Mouse (Mus musculus) hindbrain, postnatal 0 days (tissue): Measurements from ENCODE around the gene Trappc10. TPM values are rescaled to one million over a fixed set of nuclear protein-coding genes. Genes with fewer than 3 reads are reported as not detected.
A peak's percentile ranks its signal among the peaks of the same experiment; 100 is the strongest.

Experiments used
- ATAC-seq: fragments of 200-750 bp; cut with Nextera tagmentation; 2 replicates; pipeline ENCODE4 v1.8.0; 2017; ENCODE audit warnings: mild to moderate bottlenecking, moderate TSS enrichment, moderate library complexity
- DNase-seq: peaks from one replicate; pipeline ENCODE4 v3.0.0-alpha.2; 2015; ENCODE audit warnings: low spot score
- H3K27ac ChIP-seq: fragments of 300-500 bp; sonication (generic); 2 replicates; pipeline ENCODE4 v1.5.1; 2014; ENCODE audit warnings: mild to moderate bottlenecking
- H3K27me3 ChIP-seq: fragments of 300-500 bp; sonication (generic); 2 replicates; pipeline ENCODE4 v1.6.1; 2014; ENCODE audit warnings: low read length, mixed read lengths; ENCODE audit not compliant: insufficient read depth
- H3K36me3 ChIP-seq: fragments of 300-500 bp; sonication (generic); 2 replicates; pipeline ENCODE4 v1.6.1; 2014; ENCODE audit warnings: low read length, mixed read lengths; ENCODE audit not compliant: insufficient read depth
- H3K4me1 ChIP-seq: fragments of 300-500 bp; sonication (generic); 2 replicates; pipeline ENCODE4 v1.6.1; 2014; ENCODE audit warnings: antibody characterized with exemption, low read length, mixed read lengths; ENCODE audit not compliant: insufficient read depth
- H3K4me2 ChIP-seq: fragments of 300-500 bp; sonication (generic); 2 replicates; pipeline ENCODE4 v1.6.1; 2014; ENCODE audit warnings: low read depth, mild to moderate bottlenecking, low read length, moderate library complexity, mixed read lengths
- H3K4me3 ChIP-seq: fragments of 300-500 bp; sonication (generic); 2 replicates; pipeline ENCODE4 v1.5.1; 2014; ENCODE audit warnings: low read length
- H3K9ac ChIP-seq: fragments of 300-500 bp; sonication (generic); replicated peaks from 2 replicates; pipeline ENCODE4 v1.6.1; 2014; ENCODE audit warnings: mild to moderate bottlenecking, low read length, moderate library complexity, mixed read lengths
- H3K9me3 ChIP-seq: fragments of 300-500 bp; sonication (generic); 2 replicates; pipeline ENCODE4 v1.6.1; 2016; ENCODE audit warnings: low read length, mixed read lengths
- CTCF ChIP-seq: IDR thresholded peaks from 2 replicates; pipeline ENCODE4 v1.5.1; 2016; ENCODE audit warnings: antibody characterized with exemption, control low read depth, low read depth
- WGBS: fragments of 180-500 bp; shearing (Covaris S2); extraction: QIAGEN DNeasy Blood & Tissue Kit; methylation state at CpG from one replicate; pipeline ENCODE4 v1.1.7; 2014; 5-methylcytosine and 5-hydroxymethylcytosine counted together
- polyA plus RNA-seq: library from polyadenylated mRNA; unstranded; fragments of >200 nt; fragmentation: Nextera tagmentation; extraction: Ambion mirVana; gene quantifications from 2 replicates; pipeline ENCODE4 v1.2.1, GENCODE M21; 2015
- total RNA-seq: library from RNA; depleted of rRNA; stranded (reverse); fragments of >200 nt; gene quantifications from 2 replicates; pipeline ENCODE4 v1.2.3, GENCODE M21; 2014; rRNA removed

Gene Trappc10
- total and polyA plus RNA-seq, 2 experiments from 2014 or later, result 40.3 to 96.9 TPM

GRCm38 (mm10) chr10:78140843-78141242 lies 103.6 kb downstream of the Trappc10 start:
- 78% methylated on average over 3 of the region's 3 CpGs for WGBS
- H3K4me3 ChIP-seq, result no peak overlapping the region
- no peak for ATAC-seq

DNA sequence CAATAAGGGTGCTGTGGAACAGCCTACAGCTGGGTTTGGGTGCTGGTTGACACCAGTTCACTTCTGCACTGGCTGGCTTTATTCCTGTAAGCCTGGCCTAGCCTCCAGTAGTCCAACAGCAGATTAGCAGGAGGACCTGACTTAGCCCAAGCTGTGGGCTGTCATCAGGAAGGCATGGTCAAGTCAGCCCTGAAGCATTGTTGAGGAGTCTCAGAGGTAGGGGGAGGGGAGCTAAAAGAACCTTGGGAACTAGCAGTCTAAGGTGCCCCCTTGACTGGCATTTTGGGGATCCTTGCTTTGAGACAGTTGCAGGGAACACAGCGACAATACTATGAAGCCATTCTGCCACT lies 104.2 kb downstream of the Trappc10 start:
- no peak overlapping the region for H3K27ac ChIP-seq
- 97% methylated on average over 1 of the region's 1 CpGs for WGBS

More at GRCm38 (mm10) chr10:78140843-78141242, 103.6 kb downstream of the Trappc10 start:
- Histone ChIP-seq H3K27me3 (no peaks in the 10 kb centered on the region), H3K4me2 (no peak overlapping the region), H3K4me1 (no peaks in the 10 kb centered on the region; the same call in 1 of the 2 replicates), H3K27ac (no peak overlapping the region), H3K9me3 (no peaks in the 10 kb centered on the region), H3K9ac (no peak overlapping the region), H3K36me3 (no peaks in the 10 kb centered on the region)
- TF ChIP-seq CTCF, result no peak
- DNase-seq, result no peak

DNA sequence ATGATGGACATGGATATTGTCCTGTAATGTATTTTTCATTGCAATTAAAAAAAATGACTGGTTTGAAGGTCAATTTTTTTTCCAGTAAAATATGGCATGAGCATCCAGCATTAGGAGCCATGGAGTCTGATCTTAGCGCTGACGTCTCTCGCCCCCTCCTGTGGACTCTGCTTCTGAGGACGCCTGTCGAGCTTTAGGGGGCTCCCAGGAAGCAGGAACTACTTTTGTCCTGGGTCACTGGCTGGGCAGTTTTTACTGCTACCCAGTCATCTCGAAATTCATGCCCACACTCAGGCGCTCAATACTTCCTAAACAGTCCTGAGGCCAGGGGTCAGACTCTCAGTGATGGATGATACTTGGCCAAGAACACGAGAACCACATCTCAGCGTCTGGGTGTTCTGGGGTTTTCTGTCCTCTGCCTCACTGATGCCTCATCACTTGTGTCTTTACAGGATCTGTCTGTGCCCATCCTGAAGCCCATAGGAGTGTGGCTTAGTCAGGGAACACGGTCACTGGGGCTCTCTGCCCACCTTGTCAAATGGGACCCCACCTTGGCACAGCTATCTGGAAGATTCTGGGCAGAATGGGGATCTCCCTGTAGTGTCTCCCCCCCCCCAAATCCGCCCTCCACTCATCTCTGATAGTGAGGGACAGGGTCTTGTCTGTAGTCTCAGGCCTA lies 104.7 kb downstream of the Trappc10 start:
- WGBS, result 69% methylated on average over 11 of the region's 11 CpGs
- DNase-seq (no peak), ATAC-seq (no peak)
- no peaks in the 10 kb centered on the region for H3K9me3 ChIP-seq
- H3K27me3 ChIP-seq, result no peaks in the 10 kb centered on the region
- H3K9ac ChIP-seq, result no peak overlapping the region
- no peaks in the 10 kb centered on the region for H3K36me3 ChIP-seq
- TF ChIP-seq CTCF, result no peak
- H3K4me2 ChIP-seq, result no peak overlapping the region
- no peak overlapping the region; the same call in 1 of the 2 replicates for H3K27ac ChIP-seq
- H3K4me1 ChIP-seq, result peaks cover 7% of the 10 kb centered on the region; the same call in 1 of the 2 replicates
- H3K4me3 ChIP-seq, result no peak overlapping the region

More for the DNA sequence above, 104.2 kb downstream of the Trappc10 start:
- Histone ChIP-seq H3K36me3 (no peaks in the 10 kb centered on the region), H3K27me3 (no peaks in the 10 kb centered on the region), H3K9ac (no peak overlapping the region), H3K4me1 (peaks cover 4% of the 10 kb centered on the region; the same call in 1 of the 2 replicates), H3K4me2 (no peak overlapping the region), H3K4me3 (no peak overlapping the region), H3K9me3 (no peaks in the 10 kb centered on the region)
- ATAC-seq (no peak), DNase-seq (no peak)
- no peak for TF ChIP-seq CTCF

DNA sequence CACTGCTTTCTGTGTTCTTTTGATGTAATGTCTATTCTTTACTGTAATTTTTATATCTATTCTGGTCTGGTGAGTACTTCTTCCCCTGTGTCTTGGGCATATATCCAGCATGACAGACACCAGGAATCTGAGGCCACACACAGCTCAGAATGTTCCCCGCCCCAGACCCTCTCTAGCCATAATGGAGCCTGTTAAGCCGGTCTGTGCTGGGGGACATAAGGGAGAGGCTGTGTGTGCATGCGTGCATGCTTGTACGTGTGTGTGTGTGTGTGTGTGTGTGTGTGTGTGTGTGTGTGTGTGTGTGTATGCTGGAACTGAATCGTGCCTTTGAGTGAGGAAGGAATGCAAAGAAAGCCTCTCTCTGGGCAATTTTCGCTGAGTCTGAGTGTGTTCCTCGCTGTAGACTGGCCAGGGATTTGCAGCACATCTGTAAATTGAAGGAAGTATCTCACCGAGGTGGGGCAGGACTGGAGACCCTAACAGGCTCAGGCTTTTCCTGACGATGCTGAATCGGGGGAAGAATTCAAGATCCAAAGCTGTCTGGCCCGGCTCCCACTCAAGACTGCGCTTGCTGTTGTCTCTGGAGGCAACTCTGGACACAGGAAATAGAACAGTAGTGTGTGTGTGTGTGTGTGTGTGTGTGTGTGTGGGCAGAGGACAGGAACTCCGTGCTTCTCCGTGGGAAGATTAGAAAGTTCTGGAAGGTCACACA lies 105.5 kb downstream of the Trappc10 start:
- TF ChIP-seq CTCF, result no peak
- H3K27me3 ChIP-seq, result no peaks in the 10 kb centered on the region
- no peak overlapping the region for H3K4me2 ChIP-seq
- peak; percentile 79 for ATAC-seq
- H3K4me1 ChIP-seq, result peaks cover 7% of the 10 kb centered on the region; the same call in 1 of the 2 replicates
- no peaks in the 10 kb centered on the region for H3K36me3 ChIP-seq
- H3K4me3 ChIP-seq, result no peak overlapping the region
- H3K27ac ChIP-seq, result peak overlapping the region; percentile 62; the same call in 1 of the 2 replicates
- DNase-seq, result peak; percentile 60
- 47% methylated on average over 14 of the region's 14 CpGs for WGBS
- no peak overlapping the region for H3K9ac ChIP-seq
- H3K9me3 ChIP-seq, result no peaks in the 10 kb centered on the region

- H3K9ac ChIP-seq, result no peak overlapping the region
- TF ChIP-seq CTCF, result no peak
- DNase-seq (no peak), ATAC-seq (no peak)
- H3K27me3 ChIP-seq, result no peaks in the 10 kb centered on the region
- no peak overlapping the region for H3K4me2 ChIP-seq
- H3K4me3 ChIP-seq, result no peak overlapping the region
- H3K36me3 ChIP-seq, result no peaks in the 10 kb centered on the region
- H3K9me3 ChIP-seq, result no peaks in the 10 kb centered on the region
- H3K27ac ChIP-seq, result no peak overlapping the region
- 0 out of 2 replicates have a peak, but pooled peaks cover 7% of the 10 kb centered on the region for H3K4me1 ChIP-seq
- 87% methylated on average over 3 of the region's 3 CpGs for WGBS
Measured at GRCm38 (mm10) chr10:78137191-78137590, 107.2 kb downstream of the Trappc10 start.

Other genes with a start within 250 kb of the Trappc10 start
- gene Pfkl, start 234.6 kb downstream of the Trappc10 start, total RNA-seq, result 183 and 208 TPM in 2 replicates
- gene Pfkl, start 234.6 kb downstream of the Trappc10 start, polyA plus RNA-seq, result 96.5 and 101 TPM in 2 replicates
- 0.63 TPM in 1 of 2 replicates, not detected in the other for gene Dnmt3l, start 202.7 kb downstream of the Trappc10 start, total RNA-seq
- gene Dnmt3l, start 202.7 kb downstream of the Trappc10 start, polyA plus RNA-seq, result 0.13 and 0.44 TPM in 2 replicates
- gene Aire, start 201.0 kb downstream of the Trappc10 start, total RNA-seq, result 0.14 and 0.99 TPM in 2 replicates
- gene Aire, start 201.0 kb downstream of the Trappc10 start, polyA plus RNA-seq, result 0.05 and 0.30 TPM in 2 replicates
- 5.1 and 5.3 TPM in 2 replicates for gene Icosl, start 175.3 kb downstream of the Trappc10 start, total RNA-seq
- gene Icosl, start 175.3 kb downstream of the Trappc10 start, polyA plus RNA-seq, result 1.7 and 1.8 TPM in 2 replicates
- 110 and 115 TPM in 2 replicates for gene D10Jhu81e, start 74.9 kb downstream of the Trappc10 start, total RNA-seq
- gene D10Jhu81e, start 74.9 kb downstream of the Trappc10 start, polyA plus RNA-seq, result 31.5 and 32.2 TPM in 2 replicates
- gene Pwp2, start 59.5 kb downstream of the Trappc10 start, total RNA-seq, result 18.5 and 22.4 TPM in 2 replicates
- 11.3 and 11.7 TPM in 2 replicates for gene Pwp2, start 59.5 kb downstream of the Trappc10 start, polyA plus RNA-seq
- 123 and 158 TPM in 2 replicates for gene Agpat3, start 107.8 kb upstream of the Trappc10 start, total RNA-seq
- gene Agpat3, start 107.8 kb upstream of the Trappc10 start, polyA plus RNA-seq, result 115 and 117 TPM in 2 replicates
- gene Rrp1, start 168.4 kb upstream of the Trappc10 start, total RNA-seq, result 176 and 179 TPM in 2 replicates
- 429 and 435 TPM in 2 replicates for gene Rrp1, start 168.4 kb upstream of the Trappc10 start, polyA plus RNA-seq
- gene Cstb, start 181.0 kb upstream of the Trappc10 start, total RNA-seq, result 80.6 and 84.4 TPM in 2 replicates
- gene Cstb, start 181.0 kb upstream of the Trappc10 start, polyA plus RNA-seq, result 147 and 148 TPM in 2 replicates
- 63.1 and 70.7 TPM in 2 replicates for gene Pdxk, start 220.3 kb upstream of the Trappc10 start, total RNA-seq
- gene Pdxk, start 220.3 kb upstream of the Trappc10 start, polyA plus RNA-seq, result 42.8 and 45.8 TPM in 2 replicates